Mouse (Mus musculus) embryonic facial prominence, embryonic 12.5 days (tissue): ENCODE measurements around the gene Prrc2b. TPM values are rescaled to one million over a fixed set of nuclear protein-coding genes. Genes with fewer than 3 reads are reported as not detected.

Experiments used
- ATAC-seq: fragments of 200-750 bp; cut with Nextera tagmentation; 2 replicates; pipeline ENCODE4 v1.8.0; 2017; ENCODE audit not compliant: insufficient number of reproducible peaks, insufficient read depth, low FRiP score, low TSS enrichment
- H3K27ac ChIP-seq: fragments of 300-500 bp; sonication (generic); 2 replicates; pipeline ENCODE4 v1.5.1; 2016; ENCODE audit warnings: mild to moderate bottlenecking
- H3K27me3 ChIP-seq: fragments of 300-500 bp; sonication (generic); 2 replicates; pipeline ENCODE4 v1.6.1; 2016; ENCODE audit warnings: mild to moderate bottlenecking, moderate library complexity
- H3K36me3 ChIP-seq: fragments of 300-500 bp; sonication (generic); 2 replicates; pipeline ENCODE4 v1.6.1; 2016; ENCODE audit warnings: mild to moderate bottlenecking
- H3K4me1 ChIP-seq: fragments of 300-500 bp; sonication (generic); 2 replicates; pipeline ENCODE4 v1.6.1; 2016
- H3K4me2 ChIP-seq: fragments of 300-500 bp; sonication (generic); replicated peaks from 2 replicates; pipeline ENCODE4 v1.6.1; 2016; ENCODE audit warnings: mild to moderate bottlenecking, moderate library complexity
- H3K4me3 ChIP-seq: fragments of 300-500 bp; sonication (generic); 2 replicates; pipeline ENCODE4 v1.5.1; 2016; ENCODE audit warnings: mild to moderate bottlenecking
- H3K9ac ChIP-seq: fragments of 300-500 bp; sonication (generic); 2 replicates; pipeline ENCODE4 v1.6.1; 2016; ENCODE audit warnings: mild to moderate bottlenecking, moderate library complexity
- H3K9me3 ChIP-seq: fragments of 300-500 bp; sonication (generic); 2 replicates; pipeline ENCODE4 v1.6.1; 2016; ENCODE audit warnings: mild to moderate bottlenecking, moderate library complexity
- WGBS: fragments of 180-500 bp; shearing (Covaris S2); methylation state at CpG from one replicate; pipeline ENCODE4 v1.1.7; 2016; 5-methylcytosine and 5-hydroxymethylcytosine counted together
- polyA plus RNA-seq: library from polyadenylated mRNA; unstranded; fragments of >200 nt; fragmentation: Nextera tagmentation; extraction: Ambion mirVana; gene quantifications from 2 replicates; pipeline ENCODE4 v1.2.1, GENCODE M21; 2016

Gene Prrc2b
- polyA plus RNA-seq, 1 experiment from 2014 or later: 83.2 TPM

DNA sequence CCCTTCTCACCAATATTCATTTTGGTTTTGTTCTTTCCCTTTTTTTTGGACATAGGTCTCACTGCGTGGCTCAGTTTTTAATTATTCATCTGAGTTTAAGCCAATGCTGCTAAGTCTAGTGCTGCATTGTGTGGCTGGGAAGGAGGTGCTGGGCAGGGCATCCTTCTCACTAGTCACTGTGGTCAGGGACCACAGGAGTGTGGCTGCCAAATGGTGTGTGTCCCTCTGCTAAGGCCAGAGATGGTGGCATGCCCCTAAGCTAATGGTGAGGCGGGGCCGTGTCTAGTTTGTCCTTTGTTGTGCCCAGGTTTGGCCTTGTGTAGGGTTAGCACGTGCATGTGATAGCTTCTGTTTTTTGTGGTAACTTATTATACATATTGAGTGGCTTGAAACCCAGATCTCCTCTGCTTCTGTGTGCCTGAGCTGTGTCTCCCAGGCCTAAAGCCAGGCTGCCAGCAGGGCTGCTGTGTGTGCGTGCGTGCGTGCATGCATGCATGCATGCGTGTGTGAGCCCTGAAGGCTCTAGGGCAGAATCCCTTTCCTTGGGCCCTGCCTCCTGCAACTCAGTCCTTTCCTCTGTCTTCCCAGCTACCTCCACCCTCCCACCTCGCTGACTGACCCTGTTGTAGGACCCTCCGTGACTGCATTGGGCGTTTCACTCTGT lies 26.6 kb downstream of the Prrc2b start:
- H3K4me1 ChIP-seq: peaks cover 71% of the 10 kb centered on the region
- H3K4me3 ChIP-seq: no peak overlapping the region
- no peak overlapping the region for H3K4me2 ChIP-seq
- 82% methylated on average over 11 of the region's 11 CpGs for WGBS
- no peak for ATAC-seq
- no peaks in the 10 kb centered on the region for H3K27me3 ChIP-seq
- no peaks in the 10 kb centered on the region for H3K9me3 ChIP-seq
- no peak overlapping the region for H3K9ac ChIP-seq
- 0 out of 2 replicates have a peak, but pooled peaks cover under 1% of the 10 kb centered on the region for H3K36me3 ChIP-seq
- H3K27ac ChIP-seq: no peak overlapping the region

DNA sequence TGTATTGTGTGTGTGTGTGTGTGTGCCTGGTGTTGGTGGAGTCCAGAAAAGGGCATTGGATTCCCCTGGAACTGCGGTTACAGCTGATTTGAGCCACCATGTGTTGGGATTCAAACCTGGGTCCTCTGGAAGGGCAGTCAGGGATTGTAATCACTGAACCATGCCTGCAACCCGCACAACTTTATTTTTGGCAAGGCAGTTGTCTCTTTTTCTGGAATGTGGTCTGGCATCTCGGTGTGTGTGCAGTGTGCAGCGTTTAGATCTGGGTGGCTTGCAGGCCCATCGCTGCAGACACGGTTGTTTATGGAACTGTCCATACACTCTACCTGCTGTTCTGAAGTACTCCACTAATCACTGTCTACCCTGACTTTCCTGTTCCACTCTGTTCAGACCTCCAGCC lies 28.5 kb downstream of the Prrc2b start:
- Histone ChIP-seq H3K27ac (no peak overlapping the region), H3K9me3 (no peaks in the 10 kb centered on the region), H3K4me3 (no peak overlapping the region), H3K4me2 (no peak overlapping the region), H3K27me3 (no peaks in the 10 kb centered on the region), H3K36me3 (peaks cover 19% of the 10 kb centered on the region), H3K9ac (no peak overlapping the region), H3K4me1 (peaks cover 59% of the 10 kb centered on the region)
- WGBS: 70% methylated on average over 6 of the region's 6 CpGs
- no peak for ATAC-seq

DNA sequence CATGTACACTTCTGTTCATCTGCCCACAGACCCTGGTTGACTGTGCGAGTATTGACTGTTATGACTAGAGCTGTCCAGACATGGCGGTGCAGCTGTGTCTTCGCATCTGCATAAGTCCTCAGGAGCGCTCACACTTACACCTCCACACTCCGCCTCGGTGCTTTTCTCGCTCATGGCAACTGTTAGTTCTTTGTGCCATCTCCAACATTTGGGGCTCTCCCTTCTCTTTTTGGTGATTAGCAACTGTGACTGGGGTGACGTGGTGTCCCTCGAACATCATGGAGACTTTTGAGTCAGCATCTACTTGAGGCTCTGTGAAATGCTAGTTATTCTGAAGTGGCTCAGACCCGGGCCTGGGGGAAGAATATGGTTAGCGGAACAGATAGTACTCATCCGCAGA lies 29.2 kb downstream of the Prrc2b start:
- ATAC-seq: no peak
- Histone ChIP-seq H3K9me3 (no peaks in the 10 kb centered on the region), H3K27me3 (no peaks in the 10 kb centered on the region), H3K9ac (no peak overlapping the region), H3K36me3 (peaks cover 23% of the 10 kb centered on the region), H3K4me3 (no peak overlapping the region), H3K27ac (no peak overlapping the region), H3K4me1 (peaks cover 51% of the 10 kb centered on the region), H3K4me2 (no peak overlapping the region)
- 95% methylated on average over 12 of the region's 12 CpGs for WGBS

DNA sequence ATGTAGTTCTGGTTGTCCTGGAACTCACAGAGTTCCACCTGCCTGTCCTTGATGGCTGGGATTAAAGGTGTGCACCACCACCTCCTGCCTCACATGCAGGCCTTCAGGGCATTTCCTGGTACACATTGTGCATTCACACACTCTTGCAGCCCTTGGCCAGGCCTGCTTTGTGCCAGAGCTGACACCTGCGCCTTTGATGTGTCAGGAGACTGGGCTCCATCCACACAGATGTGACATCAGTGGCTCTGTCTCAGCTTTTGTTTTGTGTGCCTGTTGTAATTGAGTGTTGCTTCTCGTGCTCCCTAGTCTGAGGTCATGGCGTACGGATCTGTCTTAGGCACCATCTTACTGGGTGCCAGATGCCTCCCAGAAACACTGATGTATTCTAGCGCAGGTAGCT lies 30.5 kb downstream of the Prrc2b start:
- Histone ChIP-seq H3K4me1 (peaks cover 43% of the 10 kb centered on the region), H3K9ac (no peak overlapping the region), H3K4me2 (no peak overlapping the region), H3K4me3 (no peak overlapping the region), H3K27me3 (no peaks in the 10 kb centered on the region), H3K36me3 (peaks cover 35% of the 10 kb centered on the region), H3K27ac (no peak overlapping the region), H3K9me3 (no peaks in the 10 kb centered on the region)
- no peak for ATAC-seq
- WGBS: 81% methylated on average over 5 of the region's 5 CpGs

DNA sequence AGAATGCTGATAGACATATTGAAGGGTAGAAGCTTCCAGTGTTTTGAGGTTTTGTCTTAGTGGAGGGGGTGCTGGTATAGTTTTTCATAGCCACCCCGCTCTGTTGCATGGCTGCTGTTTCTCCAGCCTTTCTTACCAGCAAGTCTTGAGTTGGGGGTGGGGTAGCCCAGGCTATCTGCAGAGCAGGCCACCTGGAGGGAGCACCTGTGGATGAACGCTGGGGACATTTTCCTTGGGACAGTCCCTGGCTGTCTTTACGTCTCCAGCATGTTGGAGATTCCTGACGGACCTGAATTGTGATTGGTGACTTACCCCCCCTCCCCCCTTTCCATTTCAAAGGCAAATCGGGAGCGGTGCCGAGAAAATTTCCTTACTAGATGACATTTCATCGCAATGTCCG lies 31.2 kb downstream of the Prrc2b start:
- Histone ChIP-seq H3K4me1 (peaks cover 37% of the 10 kb centered on the region), H3K4me2 (no peak overlapping the region), H3K9ac (no peak overlapping the region), H3K27ac (no peak overlapping the region), H3K36me3 (peaks cover 42% of the 10 kb centered on the region), H3K4me3 (no peak overlapping the region), H3K27me3 (no peaks in the 10 kb centered on the region), H3K9me3 (no peaks in the 10 kb centered on the region)
- ATAC-seq: no peak
- 79% methylated on average over 9 of the region's 9 CpGs for WGBS

DNA sequence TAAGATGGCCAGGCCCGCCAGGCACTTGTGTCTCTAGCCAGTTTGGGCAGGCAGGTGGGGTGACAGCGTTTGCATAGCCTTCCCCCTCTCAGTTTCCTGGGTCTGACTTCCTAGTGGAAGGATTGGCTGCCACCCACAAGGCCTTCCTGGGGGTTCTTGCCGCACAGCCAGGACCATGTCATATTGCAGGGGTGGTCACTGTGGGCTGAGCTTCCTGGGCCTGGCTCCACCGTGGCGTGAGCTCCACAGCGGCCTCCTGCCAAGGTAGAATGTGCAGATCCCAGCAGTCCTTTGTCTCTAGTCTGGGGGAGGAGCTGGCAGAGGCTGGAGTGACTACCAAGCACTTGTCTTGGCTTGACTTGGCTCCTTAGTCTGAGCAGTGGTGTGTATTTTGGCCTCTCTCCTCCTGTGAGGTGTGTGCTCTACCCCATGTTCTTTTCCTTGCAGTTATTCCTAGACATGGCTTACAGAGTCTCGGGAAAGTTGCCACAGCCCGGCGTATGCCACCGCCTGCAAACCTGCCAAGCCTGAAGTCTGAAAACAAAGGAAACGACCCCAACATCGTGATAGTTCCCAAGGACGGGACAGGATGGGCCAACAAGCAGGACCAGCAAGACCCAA lies 31.9 kb downstream of the Prrc2b start:
- no peaks in the 10 kb centered on the region for H3K9me3 ChIP-seq
- no peak for ATAC-seq
- H3K4me1 ChIP-seq: peaks cover 32% of the 10 kb centered on the region
- WGBS: 78% methylated on average over 13 of the region's 13 CpGs
- H3K9ac ChIP-seq: no peak overlapping the region
- peaks cover 48% of the 10 kb centered on the region for H3K36me3 ChIP-seq
- no peaks in the 10 kb centered on the region for H3K27me3 ChIP-seq
- H3K4me2 ChIP-seq: no peak overlapping the region
- H3K4me3 ChIP-seq: no peak overlapping the region
- peak overlapping the region; percentile 38; the same call in 1 of the 2 replicates for H3K27ac ChIP-seq

DNA sequence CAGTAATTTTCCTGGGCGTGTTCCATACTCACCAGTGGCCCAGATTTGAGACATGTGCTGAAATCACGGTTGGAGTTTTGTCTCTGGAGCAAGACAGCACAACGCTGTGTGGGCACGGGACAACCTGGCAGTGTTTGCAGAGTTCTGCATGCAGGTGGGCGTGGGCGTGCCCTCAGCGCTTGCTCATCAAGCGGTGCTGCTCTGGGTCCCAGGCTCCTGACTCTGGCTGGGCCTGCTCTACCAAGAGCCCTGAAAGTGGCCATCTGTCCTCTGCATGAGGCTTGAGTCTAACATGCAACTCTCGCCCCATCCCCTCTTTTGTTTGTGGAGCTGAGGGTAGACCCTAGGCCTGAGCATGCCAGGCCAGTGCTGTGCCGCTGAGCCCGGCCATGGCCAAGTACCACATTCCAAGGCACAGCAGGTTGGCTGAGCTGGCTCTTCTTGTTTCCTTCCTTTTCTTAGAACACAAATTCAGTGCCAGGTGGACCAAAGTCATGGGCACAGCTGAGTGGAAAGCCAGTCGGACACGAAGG lies 36.2 kb downstream of the Prrc2b start:
- Histone ChIP-seq H3K4me3 (no peak overlapping the region), H3K4me2 (no peak overlapping the region), H3K36me3 (peaks cover 84% of the 10 kb centered on the region), H3K4me1 (0 out of 2 replicates have a peak, but pooled peaks cover 2% of the 10 kb centered on the region), H3K9me3 (no peaks in the 10 kb centered on the region), H3K27ac (no peak overlapping the region), H3K27me3 (no peaks in the 10 kb centered on the region), H3K9ac (no peak overlapping the region)
- 92% methylated on average over 13 of the region's 13 CpGs for WGBS
- ATAC-seq: no peak

DNA sequence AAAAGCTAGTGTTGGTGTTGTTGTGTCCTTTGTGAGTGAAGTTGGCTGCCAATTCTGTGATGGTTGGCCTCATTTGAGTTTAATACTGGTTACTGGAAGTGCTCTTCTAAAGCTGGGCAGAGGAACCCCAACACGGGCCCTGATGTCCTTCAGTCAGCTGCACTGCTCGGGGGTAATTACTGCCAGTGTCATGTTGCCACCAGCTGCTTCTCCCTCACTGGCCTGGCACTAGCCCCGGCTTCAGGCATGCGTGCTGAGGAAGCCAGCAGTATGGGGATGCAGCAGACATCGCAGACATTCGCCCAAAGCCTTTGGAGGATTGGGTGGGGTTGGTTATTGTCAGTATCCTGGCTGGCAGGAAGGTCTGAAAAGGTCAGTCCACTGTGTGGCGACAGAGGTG lies 36.8 kb downstream of the Prrc2b start:
- Histone ChIP-seq H3K4me1 (0 out of 2 replicates have a peak, but pooled peaks cover 2% of the 10 kb centered on the region), H3K27ac (no peak overlapping the region), H3K36me3 (peaks cover 88% of the 10 kb centered on the region), H3K9me3 (no peaks in the 10 kb centered on the region), H3K27me3 (no peaks in the 10 kb centered on the region), H3K4me2 (no peak overlapping the region), H3K4me3 (no peak overlapping the region), H3K9ac (no peak overlapping the region)
- WGBS: 73% methylated on average over 7 of the region's 7 CpGs
- ATAC-seq: no peak

DNA sequence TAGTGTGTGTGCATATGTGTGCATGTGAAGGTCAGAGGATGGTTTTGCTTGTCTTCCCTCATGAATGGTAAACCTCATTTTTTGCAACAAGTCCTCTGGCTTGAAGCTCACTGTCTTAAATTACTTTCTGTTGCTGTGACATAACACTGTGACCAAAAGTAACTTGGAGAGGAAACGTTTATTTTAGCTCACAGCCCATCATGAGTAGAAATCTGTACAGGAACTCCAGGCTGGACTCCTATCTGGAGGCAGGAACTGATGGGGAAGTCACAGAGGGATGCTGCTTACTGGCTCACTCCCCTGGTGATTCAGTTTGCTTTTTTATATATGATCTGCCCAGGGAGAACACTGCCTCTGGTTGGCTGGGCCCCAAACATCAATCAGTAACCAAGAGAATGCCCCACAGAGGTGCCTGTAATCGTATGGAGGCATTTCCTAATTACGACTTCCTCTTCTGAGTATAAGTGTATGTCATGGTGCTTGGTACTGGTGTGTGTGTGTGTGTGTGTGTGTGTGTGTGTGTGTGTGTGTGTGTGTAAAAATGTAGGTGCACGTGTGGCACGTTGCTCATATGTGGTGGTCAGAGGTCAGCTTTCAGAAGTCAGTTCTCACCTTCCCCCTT lies 38.3 kb downstream of the Prrc2b start:
- Histone ChIP-seq H3K4me1 (no peaks in the 10 kb centered on the region), H3K36me3 (peaks cover 88% of the 10 kb centered on the region), H3K9ac (no peak overlapping the region), H3K27ac (no peak overlapping the region), H3K4me2 (no peak overlapping the region), H3K27me3 (no peaks in the 10 kb centered on the region), H3K4me3 (no peak overlapping the region), H3K9me3 (no peaks in the 10 kb centered on the region)
- no peak for ATAC-seq
- 89% methylated on average over 5 of the region's 5 CpGs for WGBS

DNA sequence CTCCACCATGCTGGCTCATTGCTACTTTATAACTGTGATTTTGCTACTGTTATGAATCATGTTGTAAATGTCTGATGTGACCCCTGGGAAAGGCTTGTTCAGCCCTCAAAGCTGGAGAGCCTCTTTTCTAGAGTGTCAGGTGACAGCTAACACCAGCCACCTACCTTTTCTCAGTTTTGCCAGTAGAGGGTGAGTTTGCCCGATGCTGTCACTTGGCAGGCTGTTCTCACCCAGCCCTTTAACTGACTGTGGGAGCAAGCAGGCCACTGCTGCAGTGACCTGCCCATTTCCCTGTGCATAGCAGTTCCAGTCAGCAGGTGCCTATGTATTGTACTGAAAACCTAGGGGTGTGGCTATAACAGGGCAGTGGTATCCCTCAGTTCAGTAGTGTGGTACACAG lies 39.7 kb downstream of the Prrc2b start:
- ATAC-seq: no peak
- H3K9me3 ChIP-seq: no peaks in the 10 kb centered on the region
- 81% methylated on average over 1 of the region's 1 CpGs for WGBS

DNA sequence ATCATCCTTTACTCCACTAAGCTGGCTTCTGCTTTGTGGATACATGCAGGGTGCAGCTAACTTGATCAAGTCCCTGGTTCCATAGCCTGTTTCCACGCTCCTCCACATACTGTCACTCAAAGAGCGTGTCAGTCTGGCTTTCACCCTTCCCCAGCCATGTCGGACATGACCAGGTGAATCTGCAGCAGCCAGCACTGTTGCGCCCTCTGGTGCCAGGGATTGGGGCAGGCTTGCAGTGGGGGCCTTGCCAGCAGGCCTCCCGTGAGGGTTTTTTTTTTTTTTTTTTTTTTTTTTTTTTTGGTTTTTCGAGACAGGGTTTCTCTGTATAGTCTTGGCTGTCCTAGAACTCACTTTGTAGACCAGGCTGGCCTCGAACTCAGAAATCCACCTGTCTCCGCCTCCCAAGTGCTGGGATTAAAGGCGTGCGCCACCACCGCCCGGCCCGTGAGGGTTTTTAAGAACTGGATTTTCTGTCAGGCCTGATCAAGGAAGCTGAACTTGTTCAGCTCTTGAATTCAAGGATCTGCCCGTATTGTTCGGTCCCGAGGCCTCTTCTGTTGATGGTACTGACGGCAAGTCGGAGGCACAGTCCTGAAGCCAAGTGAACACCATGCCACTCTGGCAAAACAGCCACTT lies 41.1 kb downstream of the Prrc2b start:
- H3K4me3 ChIP-seq: no peak overlapping the region
- peaks cover 92% of the 10 kb centered on the region for H3K36me3 ChIP-seq
- no peak overlapping the region for H3K4me2 ChIP-seq
- H3K27ac ChIP-seq: peak overlapping the region; percentile 17; the same call in 1 of the 2 replicates
- H3K9me3 ChIP-seq: no peaks in the 10 kb centered on the region
- 86% methylated on average over 17 of the region's 18 CpGs for WGBS
- H3K9ac ChIP-seq: no peak overlapping the region
- no peaks in the 10 kb centered on the region for H3K27me3 ChIP-seq
- no peaks in the 10 kb centered on the region for H3K4me1 ChIP-seq
- ATAC-seq: no peak

More for the DNA sequence above, 39.7 kb downstream of the Prrc2b start:
- no peak overlapping the region for H3K4me3 ChIP-seq
- H3K27ac ChIP-seq: no peak overlapping the region
- H3K9ac ChIP-seq: no peak overlapping the region
- no peak overlapping the region for H3K4me2 ChIP-seq
- no peaks in the 10 kb centered on the region for H3K4me1 ChIP-seq
- H3K27me3 ChIP-seq: no peaks in the 10 kb centered on the region
- H3K36me3 ChIP-seq: peaks cover 92% of the 10 kb centered on the region
